18 mouse cellular contexts compared by ENCODE assay signal in genomic region chr4:104547091-104547490, GRCm38 (mm10).
"Had no signal": no experiment of that assay in that cellular context is flagged by ENCODE, and none has a peak within 500 bp of the region (broad histone marks: within the 10 kb centered on the region; RNA-seq: fewer than 3 reads in every experiment).

No protein-coding gene starts in this region.

- H3K4me1 ChIP-seq: neural tube, embryonic 13.5 days had no signal

- H3K36me3 ChIP-seq: midbrain, embryonic 10.5 days; midbrain, embryonic 12.5 days; neural tube, embryonic 13.5 days; neural tube, embryonic 15.5 days had no signal

- H3K27me3 ChIP-seq: neural tube, embryonic 13.5 days; neural tube, embryonic 15.5 days had no signal

- H3K27ac ChIP-seq: midbrain, embryonic 10.5 days; midbrain, embryonic 12.5 days; neural tube, embryonic 13.5 days; neural tube, embryonic 15.5 days had no signal

- DNase-seq: lung, adult 18-20 months; lung, embryonic 14.5 days; lung, postnatal 10 days; lung, postnatal 4 days; midbrain, embryonic 14.5 days; right cerebral cortex, adult 18-20 months; right cerebral cortex, postnatal 25 days; right cerebral cortex, postnatal 4 days; spleen, adult 18-20 months; thymus, adult 18-20 months; thymus, postnatal 14 days; thymus, postnatal 36 days had no signal

- H3K4me3 ChIP-seq: midbrain, embryonic 10.5 days; midbrain, embryonic 12.5 days; myocyte; neural tube, embryonic 13.5 days; neural tube, embryonic 15.5 days had no signal

- H3K9me3 ChIP-seq: midbrain, embryonic 10.5 days; midbrain, embryonic 12.5 days; neural tube, embryonic 13.5 days; neural tube, embryonic 15.5 days had no signal

- H3K9ac ChIP-seq: lung, embryonic 14.5 days; midbrain, embryonic 12.5 days; neural tube, embryonic 13.5 days; neural tube, embryonic 15.5 days had no signal

- ATAC-seq: midbrain, embryonic 16.5 days had no signal

- H3K4me2 ChIP-seq: lung, embryonic 14.5 days; midbrain, embryonic 12.5 days; neural tube, embryonic 13.5 days; neural tube, embryonic 15.5 days had no signal
